Comparison of ENCODE assay signal across 16 mouse cellular contexts in genomic region chr2:26737725-26738124, GRCm38 (mm10).
"Had no signal": no experiment of that assay in that cellular context is flagged by ENCODE, and none has a peak within 500 bp of the region (broad histone marks: within the 10 kb centered on the region; RNA-seq: fewer than 3 reads in every experiment).

No protein-coding gene starts in this region.

- ATAC-seq: hindbrain, embryonic 16.5 days; intestine, embryonic 16.5 days had no signal

- DNase-seq: gastrocnemius, postnatal 36 days; heart, adult 18-20 months; heart, postnatal 10 days; heart, postnatal 4 days; kidney, adult 11 months; kidney, adult 2 months; kidney, adult 9 months; kidney, postnatal 14 days; kidney, postnatal 36 days; layer of hippocampus, adult 9-11 months; layer of hippocampus, postnatal 36 days; left cerebral cortex, postnatal 4 days; liver; liver, embryonic 13.5 days had no signal
